Mouse (Mus musculus): ENCODE results near the gene Vnn1. TPM values are rescaled to one million over a fixed set of nuclear protein-coding genes. Genes with fewer than 3 reads are reported as not detected.

Gene Vnn1
- polyA plus RNA-seq (2014; fragmentation: Illumina TruSeq; extraction: RNeasy Lipid Tissue Mini Kit (QIAGEN cat#74804); ENCODE audit: low read depth, low replicate concordance): 162 TPM

DNA sequence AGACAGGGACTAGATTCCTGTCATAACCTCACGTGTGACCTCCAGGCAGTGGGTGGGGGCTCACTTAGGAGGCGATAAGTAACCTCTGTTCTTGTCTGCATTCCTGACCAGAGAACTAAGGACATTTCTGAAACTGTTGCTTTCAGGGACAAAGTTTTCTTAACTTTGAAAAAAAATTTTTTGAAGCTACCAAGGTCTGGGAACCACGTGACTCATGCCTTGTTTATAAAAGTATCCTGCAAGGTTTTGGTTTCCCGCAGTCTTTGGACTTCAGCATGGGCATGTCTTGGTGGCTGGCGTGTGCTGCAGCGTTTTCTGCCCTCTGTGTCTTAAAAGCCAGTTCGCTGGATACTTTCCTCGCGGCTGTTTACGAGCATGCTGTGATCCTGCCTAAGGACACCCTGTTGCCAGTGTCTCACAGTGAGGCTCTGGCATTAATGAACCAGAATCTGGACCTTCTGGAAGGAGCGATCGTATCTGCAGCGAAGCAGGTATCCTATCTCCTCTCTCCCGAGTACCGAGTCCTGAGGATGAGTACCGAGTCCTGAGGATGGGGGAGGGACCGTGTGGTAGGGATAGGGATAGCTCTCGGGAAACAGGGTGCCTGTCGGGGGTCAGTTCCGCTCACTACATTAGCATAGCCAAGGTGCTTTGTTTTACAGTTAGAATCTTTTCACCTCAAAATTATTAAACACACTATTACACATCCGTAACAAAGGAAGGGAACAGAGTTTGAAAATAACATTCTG, at the start of gene Vnn1:
Gene Vnn1, plus strand, starts transcription at position 88 of the 749 bp plus-strand sequence.

DNA sequence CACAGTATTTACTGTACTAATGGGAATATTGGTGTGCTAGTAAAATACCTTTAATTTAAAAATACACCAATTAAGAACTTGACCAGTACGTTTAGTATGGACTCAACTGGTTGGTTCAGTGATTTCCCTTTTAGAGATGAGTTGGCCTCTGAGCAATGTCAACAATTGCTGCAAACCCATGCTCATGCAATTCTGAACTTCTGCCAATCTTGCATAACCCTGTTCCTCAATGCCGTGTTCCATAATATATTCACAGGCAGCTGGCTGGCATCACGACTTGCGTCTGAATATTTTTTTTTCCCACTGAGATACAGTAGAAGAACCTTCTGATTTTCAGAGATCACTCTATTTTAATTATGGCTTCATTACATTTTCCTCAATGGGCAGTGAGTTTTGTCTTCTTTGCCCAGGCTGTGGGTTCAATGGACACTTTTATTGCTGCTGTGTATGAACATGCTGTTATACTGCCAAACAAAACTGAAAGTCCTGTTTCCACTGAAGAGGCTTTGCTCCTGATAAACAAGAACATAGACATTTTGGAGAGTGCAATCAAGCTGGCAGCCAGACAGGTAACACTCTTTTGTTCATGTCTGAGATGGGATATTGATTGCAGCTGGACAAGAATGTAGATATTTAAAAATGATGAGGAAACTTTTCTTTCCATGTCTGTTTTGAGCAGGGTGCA, 43.1 kb upstream of the Vnn1 start, which contains the start of gene Vnn3:
Gene Vnn3, plus strand, starts transcription at position 235 of the 685 bp plus-strand sequence.

DNA sequence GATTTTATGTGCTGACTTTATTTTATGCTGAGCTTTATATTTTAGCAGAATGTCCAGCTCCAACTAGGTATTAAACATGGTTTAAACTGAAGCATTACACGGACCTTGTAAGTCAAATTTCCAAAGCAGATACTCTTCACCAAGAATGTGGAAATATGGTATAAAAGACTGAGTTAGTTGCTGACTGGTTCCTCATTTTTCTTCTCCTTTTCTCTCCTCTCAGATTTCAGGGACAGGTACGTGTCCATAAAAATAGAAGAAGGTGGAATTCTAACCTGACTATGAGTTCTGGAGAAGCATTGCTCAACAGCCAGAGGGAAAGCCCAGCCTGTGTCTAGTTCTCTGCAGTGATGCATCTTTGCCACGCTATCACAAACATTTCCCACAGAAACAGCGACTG, 25.6 kb downstream of the Vnn1 start, which contains the start of gene Taar1:
Gene Taar1, plus strand, starts transcription at position 301 of the 400 bp plus-strand sequence.

DNA sequence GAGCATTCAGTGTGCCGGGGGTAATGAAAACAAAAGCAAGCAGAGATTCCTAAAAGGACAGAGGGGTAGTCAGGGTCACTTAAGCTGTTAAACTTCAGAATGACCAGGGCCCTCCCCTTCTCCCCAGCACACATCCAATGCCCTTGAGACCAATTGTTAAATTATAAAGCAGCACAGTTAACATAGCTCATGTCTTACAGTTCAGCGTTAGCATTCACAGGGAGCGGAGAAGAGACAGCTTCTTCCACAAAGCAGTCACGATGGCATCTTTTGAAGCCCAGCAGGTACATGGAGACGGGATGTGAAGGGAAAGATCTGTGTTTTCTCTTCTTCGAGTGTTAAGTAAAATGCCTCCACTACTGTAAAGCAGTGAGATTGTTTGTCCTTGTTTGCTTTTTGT, 43.8 kb downstream of the Vnn1 start, which contains the start of gene Taar2:
Gene Taar2, plus strand, starts transcription at position 261 of the 400 bp plus-strand sequence.

DNA sequence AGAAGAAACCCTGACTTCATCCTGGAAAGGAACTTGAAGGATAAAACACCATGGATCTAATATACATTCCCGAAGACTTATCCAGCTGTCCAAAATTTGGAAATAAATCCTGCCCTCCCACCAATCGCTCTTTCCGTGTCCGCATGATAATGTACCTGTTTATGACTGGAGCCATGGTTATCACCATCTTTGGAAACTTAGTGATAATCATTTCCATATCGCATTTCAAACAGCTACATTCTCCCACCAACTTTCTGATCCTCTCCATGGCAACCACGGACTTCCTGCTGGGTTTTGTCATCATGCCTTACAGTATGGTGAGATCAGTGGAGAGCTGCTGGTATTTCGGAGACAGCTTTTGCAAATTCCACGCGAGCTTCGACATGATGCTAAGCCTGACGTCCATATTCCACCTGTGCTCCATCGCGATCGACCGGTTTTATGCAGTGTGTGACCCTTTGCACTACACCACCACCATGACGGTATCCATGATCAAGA, 55.1 kb downstream of the Vnn1 start, which contains the start of gene Taar3:
Gene Taar3, plus strand, starts transcription at position 51 of the 498 bp plus-strand sequence.

Other genes with a start within 250 kb of the Vnn1 start
- gene Rps12, start 107.4 kb upstream of the Vnn1 start, polyA plus RNA-seq (2014; fragmentation: Illumina TruSeq; extraction: RNeasy Lipid Tissue Mini Kit (QIAGEN cat#74804); ENCODE audit: low read depth, low replicate concordance): 253 TPM
- gene Slc18b1, start 97.7 kb upstream of the Vnn1 start, polyA plus RNA-seq (2014; fragmentation: Illumina TruSeq; extraction: RNeasy Lipid Tissue Mini Kit (QIAGEN cat#74804); ENCODE audit: low read depth, low replicate concordance): 26.8 TPM
- gene Vnn3, start 43.2 kb upstream of the Vnn1 start, polyA plus RNA-seq (2014; fragmentation: Illumina TruSeq; extraction: RNeasy Lipid Tissue Mini Kit (QIAGEN cat#74804); ENCODE audit: low read depth, low replicate concordance): not detected
- not detected for gene Taar1, start 25.7 kb downstream of the Vnn1 start, polyA plus RNA-seq (2014; fragmentation: Illumina TruSeq; extraction: RNeasy Lipid Tissue Mini Kit (QIAGEN cat#74804); ENCODE audit: low read depth, low replicate concordance)
- gene Taar2, start 43.9 kb downstream of the Vnn1 start, polyA plus RNA-seq (2014; fragmentation: Illumina TruSeq; extraction: RNeasy Lipid Tissue Mini Kit (QIAGEN cat#74804); ENCODE audit: low read depth, low replicate concordance): not detected
- gene Taar3, start 54.9 kb downstream of the Vnn1 start, polyA plus RNA-seq (2014; fragmentation: Illumina TruSeq; extraction: RNeasy Lipid Tissue Mini Kit (QIAGEN cat#74804); ENCODE audit: low read depth, low replicate concordance): not detected
- not detected for gene Taar4, start 65.8 kb downstream of the Vnn1 start, polyA plus RNA-seq (2014; fragmentation: Illumina TruSeq; extraction: RNeasy Lipid Tissue Mini Kit (QIAGEN cat#74804); ENCODE audit: low read depth, low replicate concordance)
- not detected for gene Taar5, start 76.0 kb downstream of the Vnn1 start, polyA plus RNA-seq (2014; fragmentation: Illumina TruSeq; extraction: RNeasy Lipid Tissue Mini Kit (QIAGEN cat#74804); ENCODE audit: low read depth, low replicate concordance)
- gene Taar6, start 91.0 kb downstream of the Vnn1 start, polyA plus RNA-seq (2014; fragmentation: Illumina TruSeq; extraction: RNeasy Lipid Tissue Mini Kit (QIAGEN cat#74804); ENCODE audit: low read depth, low replicate concordance): not detected
- not detected for gene Taar7a, start 98.8 kb downstream of the Vnn1 start, polyA plus RNA-seq (2014; fragmentation: Illumina TruSeq; extraction: RNeasy Lipid Tissue Mini Kit (QIAGEN cat#74804); ENCODE audit: low read depth, low replicate concordance)
- gene Taar7b, start 105.3 kb downstream of the Vnn1 start, polyA plus RNA-seq (2014; fragmentation: Illumina TruSeq; extraction: RNeasy Lipid Tissue Mini Kit (QIAGEN cat#74804); ENCODE audit: low read depth, low replicate concordance): not detected
- gene Taar7d, start 132.5 kb downstream of the Vnn1 start, polyA plus RNA-seq (2014; fragmentation: Illumina TruSeq; extraction: RNeasy Lipid Tissue Mini Kit (QIAGEN cat#74804); ENCODE audit: low read depth, low replicate concordance): not detected
- not detected for gene Taar7e, start 142.9 kb downstream of the Vnn1 start, polyA plus RNA-seq (2014; fragmentation: Illumina TruSeq; extraction: RNeasy Lipid Tissue Mini Kit (QIAGEN cat#74804); ENCODE audit: low read depth, low replicate concordance)
- not detected for gene Taar7f, start 154.8 kb downstream of the Vnn1 start, polyA plus RNA-seq (2014; fragmentation: Illumina TruSeq; extraction: RNeasy Lipid Tissue Mini Kit (QIAGEN cat#74804); ENCODE audit: low read depth, low replicate concordance)
- gene Taar8a, start 181.8 kb downstream of the Vnn1 start, polyA plus RNA-seq (2014; fragmentation: Illumina TruSeq; extraction: RNeasy Lipid Tissue Mini Kit (QIAGEN cat#74804); ENCODE audit: low read depth, low replicate concordance): not detected
- gene Taar8b, start 197.6 kb downstream of the Vnn1 start, polyA plus RNA-seq (2014; fragmentation: Illumina TruSeq; extraction: RNeasy Lipid Tissue Mini Kit (QIAGEN cat#74804); ENCODE audit: low read depth, low replicate concordance): not detected
- gene Taar8c, start 207.2 kb downstream of the Vnn1 start, polyA plus RNA-seq (2014; fragmentation: Illumina TruSeq; extraction: RNeasy Lipid Tissue Mini Kit (QIAGEN cat#74804); ENCODE audit: low read depth, low replicate concordance): not detected
- gene Taar9, start 214.8 kb downstream of the Vnn1 start, polyA plus RNA-seq (2014; fragmentation: Illumina TruSeq; extraction: RNeasy Lipid Tissue Mini Kit (QIAGEN cat#74804); ENCODE audit: low read depth, low replicate concordance): not detected